8 mouse cellular contexts compared by ENCODE assay signal in the genomic region with DNA sequence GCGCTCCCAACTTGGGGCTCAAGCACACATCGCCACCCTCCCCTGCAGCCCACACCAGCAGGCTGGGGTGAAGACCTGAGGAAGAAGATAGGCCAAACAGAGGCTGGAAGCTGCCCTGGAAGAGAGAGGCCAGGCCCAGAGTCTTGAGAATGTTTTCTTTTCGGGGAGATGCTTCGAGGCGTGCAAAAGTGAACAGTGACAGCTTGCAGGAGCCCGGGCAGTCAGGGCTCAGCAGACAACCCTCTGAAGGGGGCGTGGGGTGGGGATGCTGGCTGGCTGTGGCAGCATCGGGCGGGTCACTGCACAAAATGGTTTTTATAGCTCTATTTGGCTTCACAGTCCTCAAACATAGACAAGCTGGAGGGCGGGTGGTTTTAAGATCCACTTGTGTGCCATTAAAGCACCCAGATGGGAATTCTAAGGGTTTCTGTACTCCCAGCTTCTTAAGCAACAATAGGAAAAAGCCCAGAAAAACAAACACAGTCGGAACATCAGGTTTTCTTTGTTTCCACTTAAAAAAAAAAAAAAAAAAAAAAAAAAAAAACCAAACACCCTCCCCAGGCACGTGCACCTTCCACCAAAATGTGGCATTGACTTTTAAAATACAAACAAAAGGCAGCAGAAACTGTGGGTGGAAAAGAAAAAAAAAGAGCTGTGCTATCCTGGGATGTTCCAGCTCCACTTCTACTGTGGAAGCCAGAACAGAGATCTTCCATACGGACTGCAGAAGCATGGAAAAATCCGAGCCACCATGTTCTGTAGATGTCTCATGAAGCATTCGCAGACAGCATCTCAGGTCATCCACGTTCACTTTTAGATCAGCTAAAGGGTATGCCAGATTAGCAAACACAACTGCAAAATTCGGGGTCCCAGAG.
DNase-seq lines count a peak whose midpoint lies in the region; ATAC-seq lines count a peak whose summit lies in the region.

No protein-coding gene starts in this region.

- peak overlapping the region; percentile 61 for H3K9ac ChIP-seq in heart, embryonic 13.5 days
- H3K9ac ChIP-seq in embryonic facial prominence, embryonic 11.5 days (replicated peaks; ENCODE audit: low read length): peak overlapping the region; percentile 18; the same call in 1 of the 2 replicates
- H3K9ac ChIP-seq in intestine, embryonic 16.5 days (ENCODE audit: low read depth, low read length): peak overlapping the region; percentile 55
- no peak overlapping the region for H3K9ac ChIP-seq in midbrain, embryonic 16.5 days (ENCODE audit: low read depth, low read length)

- H3K4me1 ChIP-seq in heart, embryonic 13.5 days: peaks cover 33% of the 10 kb centered on the region
- H3K4me1 ChIP-seq in embryonic facial prominence, embryonic 11.5 days (ENCODE audit: control insufficient read depth, insufficient read depth, low read length): peaks cover 3% of the 10 kb centered on the region
- peaks cover 32% of the 10 kb centered on the region for H3K4me1 ChIP-seq in intestine, embryonic 16.5 days (ENCODE audit: control insufficient read depth, insufficient read depth, low read length)
- H3K4me1 ChIP-seq in midbrain, embryonic 16.5 days (ENCODE audit: control insufficient read depth, insufficient read depth, low read length): peaks cover 4% of the 10 kb centered on the region; the same call in 1 of the 2 replicates

- no peaks in the 10 kb centered on the region for H3K36me3 ChIP-seq in heart, embryonic 13.5 days
- no peaks in the 10 kb centered on the region for H3K36me3 ChIP-seq in embryonic facial prominence, embryonic 11.5 days (replicated peaks; ENCODE audit: control insufficient read depth, insufficient read depth, low read depth, low read length)
- H3K36me3 ChIP-seq in intestine, embryonic 16.5 days (ENCODE audit: control insufficient read depth, insufficient read depth, low read length): no peaks in the 10 kb centered on the region
- no peaks in the 10 kb centered on the region for H3K36me3 ChIP-seq in midbrain, embryonic 16.5 days (ENCODE audit: control insufficient read depth, insufficient read depth, low read length)

- H3K27me3 ChIP-seq in heart, embryonic 13.5 days (replicated peaks): no peaks in the 10 kb centered on the region
- no peaks in the 10 kb centered on the region for H3K27me3 ChIP-seq in embryonic facial prominence, embryonic 11.5 days (ENCODE audit: control insufficient read depth, insufficient read depth, low read length)
- H3K27me3 ChIP-seq in intestine, embryonic 16.5 days (replicated peaks; ENCODE audit: control insufficient read depth, insufficient read depth, low read length): no peaks in the 10 kb centered on the region
- H3K27me3 ChIP-seq in midbrain, embryonic 16.5 days (ENCODE audit: control insufficient read depth, insufficient read depth, low read depth, low read length): no peaks in the 10 kb centered on the region; the same call in 1 of the 2 replicates

- H3K4me2 ChIP-seq in heart, embryonic 13.5 days: peak overlapping the region; percentile 52
- no peak overlapping the region; the same call in 1 of the 2 replicates for H3K4me2 ChIP-seq in embryonic facial prominence, embryonic 11.5 days (ENCODE audit: low read depth, low read length)
- peak overlapping the region; percentile 9; the same call in 1 of the 2 replicates for H3K4me2 ChIP-seq in intestine, embryonic 16.5 days (ENCODE audit: low read depth, low read length)
- H3K4me2 ChIP-seq in midbrain, embryonic 16.5 days (ENCODE audit: low read length): no peak overlapping the region; the same call in 1 of the 2 replicates

- no peak for DNase-seq in heart, postnatal 4 days
- DNase-seq in embryonic facial prominence, embryonic 11.5 days (ENCODE audit: low spot score): no peak
- no peak for DNase-seq in spleen, adult 12 weeks (ENCODE audit: low spot score)
- DNase-seq in frontal cortex, postnatal 25 days (ENCODE audit: low spot score in 2 of 2): no peak
- DNase-seq in urinary bladder, postnatal 10 days (ENCODE audit: low spot score): no peak

- 47% methylated on average over 17 of the region's 17 CpGs for WGBS in heart, embryonic 13.5 days
- WGBS in embryonic facial prominence, embryonic 11.5 days: 51% methylated on average over 17 of the region's 17 CpGs
- WGBS in intestine, embryonic 16.5 days: 50% methylated on average over 17 of the region's 17 CpGs
- 51% methylated on average over 17 of the region's 17 CpGs for WGBS in midbrain, embryonic 16.5 days

- no peak overlapping the region for H3K4me3 ChIP-seq in heart, embryonic 13.5 days
- no peak overlapping the region for H3K4me3 ChIP-seq in embryonic facial prominence, embryonic 11.5 days (ENCODE audit: low read depth, low read length)
- H3K4me3 ChIP-seq in intestine, embryonic 16.5 days (ENCODE audit: low read length): no peak overlapping the region
- no peak overlapping the region for H3K4me3 ChIP-seq in midbrain, embryonic 16.5 days (ENCODE audit: low read depth, low read length)

- ATAC-seq in heart, embryonic 13.5 days (ENCODE audit: extremely low read depth, insufficient number of reproducible peaks, low FRiP score, low TSS enrichment): no peak
- no peak for ATAC-seq in embryonic facial prominence, embryonic 11.5 days (replicated peaks; ENCODE audit: insufficient number of reproducible peaks, low FRiP score, low TSS enrichment, low read depth)
- peak; percentile 6; the same call in 1 of the 2 replicates for ATAC-seq in intestine, embryonic 16.5 days
- ATAC-seq in midbrain, embryonic 16.5 days: peak; percentile 60

- H3K9me3 ChIP-seq in heart, embryonic 13.5 days: no peaks in the 10 kb centered on the region
- no peaks in the 10 kb centered on the region for H3K9me3 ChIP-seq in embryonic facial prominence, embryonic 11.5 days (replicated peaks; ENCODE audit: control insufficient read depth, low read length)
- no peaks in the 10 kb centered on the region for H3K9me3 ChIP-seq in intestine, embryonic 16.5 days (ENCODE audit: control insufficient read depth, low read length)
- H3K9me3 ChIP-seq in midbrain, embryonic 16.5 days (replicated peaks; ENCODE audit: control insufficient read depth, low read length, poor library complexity, severe bottlenecking): no peaks in the 10 kb centered on the region

- peak overlapping the region; percentile 58 for H3K27ac ChIP-seq in heart, embryonic 13.5 days (replicated peaks)
- no peak overlapping the region for H3K27ac ChIP-seq in embryonic facial prominence, embryonic 11.5 days (replicated peaks; ENCODE audit: low read depth, low read length)
- H3K27ac ChIP-seq in intestine, embryonic 16.5 days (ENCODE audit: low read length): peak overlapping the region; percentile 73
- no peak overlapping the region for H3K27ac ChIP-seq in midbrain, embryonic 16.5 days (ENCODE audit: low read length)

Comparison
In these comparisons a context has a peak if more than half of its experiments do, and no peak if none do; other contexts are left out.
1. ATAC-seq: peak in intestine, embryonic 16.5 days (single experiment) and midbrain, embryonic 16.5 days (single experiment); none in heart, embryonic 13.5 days (single experiment) and embryonic facial prominence, embryonic 11.5 days (single experiment).
2. H3K27ac ChIP-seq: peak in heart, embryonic 13.5 days (single experiment) and intestine, embryonic 16.5 days (single experiment); none in embryonic facial prominence, embryonic 11.5 days (single experiment) and midbrain, embryonic 16.5 days (single experiment).
3. H3K4me2 ChIP-seq: peak in heart, embryonic 13.5 days (single experiment) and intestine, embryonic 16.5 days (single experiment); none in embryonic facial prominence, embryonic 11.5 days (single experiment) and midbrain, embryonic 16.5 days (single experiment).